Mouse (Mus musculus): ENCODE measurements at regions not wholly inside any gene's neighbourhood (a gene's known extent, or its start where the extent isn't known, plus 50 kb on each side); places are given as distances from the start of the nearest gene placed in this dataset.

DNA sequence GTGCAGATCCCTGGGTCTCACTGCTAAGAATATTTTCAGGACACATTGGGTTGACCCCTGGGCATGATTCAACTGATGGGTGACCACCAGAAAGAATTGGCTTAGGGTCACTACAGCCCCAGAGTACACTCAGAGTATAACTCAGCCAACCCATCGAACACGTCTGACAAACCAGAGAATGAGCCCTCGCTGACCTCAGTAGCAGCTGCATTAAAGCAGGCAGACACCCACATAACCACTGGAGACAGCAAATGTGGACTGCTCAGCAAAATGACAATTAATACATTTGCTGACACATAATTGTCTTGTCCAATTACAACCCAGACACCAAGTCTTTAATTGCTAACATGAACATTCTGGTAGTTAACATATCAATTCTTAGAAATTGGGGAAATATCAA, 175.7 kb downstream of the Cbln4 start:
- Histone ChIP-seq H3K36me3 (ENCODE audit: control insufficient read depth, insufficient read depth, low read length) (no peaks in the 10 kb centered on the region), H3K27ac (ENCODE audit: low read depth, low read length) (no peak overlapping the region), H3K27me3 (ENCODE audit: control insufficient read depth, insufficient read depth, low read length) (no peaks in the 10 kb centered on the region), H3K4me1 (replicated peaks; ENCODE audit: control insufficient read depth, insufficient read depth, low read length) (no peaks in the 10 kb centered on the region), H3K9ac (ENCODE audit: low read depth, low read length) (no peak overlapping the region), H3K4me2 (replicated peaks; ENCODE audit: low read depth, low read length) (no peak overlapping the region), H3K9me3 (ENCODE audit: control insufficient read depth, low read length) (no peaks in the 10 kb centered on the region), H3K4me3 (ENCODE audit: low read depth, low read length) (no peak overlapping the region)
- WGBS, result 88% methylated on average over 3 of the region's 3 CpGs
- ATAC-seq (ENCODE audit: low FRiP score) (no peak), DNase-seq (ENCODE audit: low spot score) (no peak)

DNA sequence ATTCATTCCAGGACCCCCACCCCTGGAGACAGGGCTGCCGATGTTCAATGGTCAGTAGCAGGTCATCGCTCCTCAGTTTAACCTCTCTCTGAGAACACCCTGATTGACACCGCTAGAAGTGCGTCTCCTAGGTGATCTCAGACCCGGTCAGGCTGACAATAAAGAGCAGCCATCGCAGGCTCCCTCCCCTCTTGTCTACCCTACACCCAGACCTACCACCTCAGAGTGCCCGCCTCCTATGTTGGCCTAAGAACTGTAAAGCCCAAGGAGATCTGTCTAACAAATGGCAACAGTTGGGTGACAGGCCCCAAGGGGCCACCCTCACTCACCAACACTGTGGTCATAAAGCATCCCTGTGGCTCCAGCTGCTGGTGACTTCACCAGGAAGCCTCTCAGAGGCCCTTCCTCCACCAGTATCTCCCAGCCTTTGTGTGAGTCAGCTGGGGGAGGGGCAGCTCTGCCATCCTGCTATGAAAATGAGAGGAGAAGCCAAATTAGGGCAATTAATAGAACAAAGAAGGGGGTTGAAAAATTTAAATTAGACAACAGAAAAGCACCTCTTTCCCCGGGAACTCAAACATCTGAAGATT, 178.8 kb downstream of the Cbln4 start:
- H3K27me3 ChIP-seq (ENCODE audit: control insufficient read depth, insufficient read depth, low read length), result no peaks in the 10 kb centered on the region
- no peaks in the 10 kb centered on the region for H3K9me3 ChIP-seq (ENCODE audit: control insufficient read depth, low read length)
- WGBS, result 89% methylated on average over 8 of the region's 8 CpGs
- no peak overlapping the region for H3K4me3 ChIP-seq (ENCODE audit: low read depth, low read length)
- no peaks in the 10 kb centered on the region for H3K4me1 ChIP-seq (replicated peaks; ENCODE audit: control insufficient read depth, insufficient read depth, low read length)
- H3K27ac ChIP-seq (ENCODE audit: low read depth, low read length), result no peak overlapping the region
- DNase-seq (ENCODE audit: low spot score), result no peak
- no peaks in the 10 kb centered on the region for H3K36me3 ChIP-seq (ENCODE audit: control insufficient read depth, insufficient read depth, low read length)
- ATAC-seq (ENCODE audit: low FRiP score), result no peak
- H3K9ac ChIP-seq (ENCODE audit: low read depth, low read length), result no peak overlapping the region
- H3K4me2 ChIP-seq (replicated peaks; ENCODE audit: low read depth, low read length), result no peak overlapping the region

DNA sequence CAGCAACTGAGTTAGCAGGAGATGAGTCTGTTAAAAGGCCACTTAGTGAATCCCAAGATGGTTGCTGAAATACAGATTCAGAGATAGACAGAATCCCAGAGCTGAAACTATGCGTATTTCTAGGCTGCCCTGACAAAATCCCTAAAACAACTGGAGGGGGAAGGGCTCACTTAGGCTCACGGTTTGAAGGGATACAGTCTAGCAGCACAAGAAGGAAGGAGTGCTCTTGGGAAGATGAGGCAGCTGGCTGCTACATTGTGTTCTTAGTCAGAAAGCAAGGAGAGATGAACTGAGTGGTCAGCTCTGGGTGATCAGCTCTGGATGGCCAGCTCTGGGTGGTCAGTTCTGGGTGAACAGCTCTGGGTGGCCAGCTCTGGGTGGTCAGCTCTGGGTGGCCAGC, 180.6 kb downstream of the Cbln4 start:
- ATAC-seq (ENCODE audit: low FRiP score), result no peak
- Histone ChIP-seq H3K36me3 (ENCODE audit: control insufficient read depth, insufficient read depth, low read length) (no peaks in the 10 kb centered on the region), H3K27ac (ENCODE audit: low read depth, low read length) (no peak overlapping the region), H3K9me3 (ENCODE audit: control insufficient read depth, low read length) (no peaks in the 10 kb centered on the region), H3K9ac (ENCODE audit: low read depth, low read length) (no peak overlapping the region), H3K4me2 (replicated peaks; ENCODE audit: low read depth, low read length) (no peak overlapping the region), H3K27me3 (ENCODE audit: control insufficient read depth, insufficient read depth, low read length) (no peaks in the 10 kb centered on the region), H3K4me1 (replicated peaks; ENCODE audit: control insufficient read depth, insufficient read depth, low read length) (no peaks in the 10 kb centered on the region), H3K4me3 (ENCODE audit: low read depth, low read length) (no peak overlapping the region)
- WGBS, result 92% methylated on average over 2 of the region's 2 CpGs
- DNase-seq (ENCODE audit: low spot score), result no peak

DNA sequence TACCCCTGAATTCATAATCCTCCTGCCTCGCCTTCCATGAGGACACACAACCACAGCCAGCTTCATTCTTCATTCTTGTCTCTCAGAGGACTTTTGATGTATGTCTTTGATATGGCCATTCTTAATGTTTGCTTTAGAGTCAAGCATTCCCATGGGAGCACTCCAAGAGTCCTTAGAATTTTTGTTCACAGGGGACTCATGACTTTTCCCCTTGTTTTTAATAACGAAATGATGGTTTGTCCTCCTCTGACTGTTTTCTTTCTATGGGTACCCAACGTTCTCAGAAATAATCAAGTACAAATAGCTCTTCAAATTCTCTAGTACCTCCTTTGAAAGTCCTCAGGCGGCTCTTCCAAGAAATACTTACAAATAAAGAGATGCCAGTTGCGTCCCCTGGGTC, 184.4 kb downstream of the Cbln4 start:
- no peak for ATAC-seq (ENCODE audit: low FRiP score)
- Histone ChIP-seq H3K4me2 (replicated peaks; ENCODE audit: low read depth, low read length) (no peak overlapping the region), H3K9ac (ENCODE audit: low read depth, low read length) (no peak overlapping the region), H3K27ac (ENCODE audit: low read depth, low read length) (no peak overlapping the region), H3K4me3 (ENCODE audit: low read depth, low read length) (no peak overlapping the region), H3K4me1 (replicated peaks; ENCODE audit: control insufficient read depth, insufficient read depth, low read length) (no peaks in the 10 kb centered on the region), H3K9me3 (ENCODE audit: control insufficient read depth, low read length) (no peaks in the 10 kb centered on the region), H3K36me3 (ENCODE audit: control insufficient read depth, insufficient read depth, low read length) (no peaks in the 10 kb centered on the region), H3K27me3 (ENCODE audit: control insufficient read depth, insufficient read depth, low read length) (no peaks in the 10 kb centered on the region)
- no peak for DNase-seq (ENCODE audit: low spot score)
- WGBS, result 77% methylated on average over 5 of the region's 5 CpGs

DNA sequence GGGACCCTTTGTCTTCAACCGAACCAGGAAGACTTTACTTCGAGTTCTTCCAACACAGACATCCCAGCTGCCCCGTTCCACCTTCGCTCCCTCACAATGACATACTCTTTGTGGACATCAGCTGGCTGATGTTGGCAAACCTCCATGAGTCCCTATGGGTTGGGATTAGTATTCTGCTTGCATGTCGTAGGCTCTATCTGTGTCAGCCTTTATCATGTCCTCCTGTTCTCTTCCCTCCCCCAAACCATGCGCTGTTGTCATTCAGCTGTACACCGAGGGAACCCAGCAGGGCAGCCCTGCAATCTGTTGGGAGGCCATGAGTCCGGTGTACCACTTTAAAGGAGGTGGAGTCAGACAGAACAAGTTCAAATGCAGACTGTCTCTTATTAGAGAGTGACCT, 186.8 kb downstream of the Cbln4 start:
- no peaks in the 10 kb centered on the region for H3K9me3 ChIP-seq (ENCODE audit: control insufficient read depth, low read length)
- H3K4me1 ChIP-seq (replicated peaks; ENCODE audit: control insufficient read depth, insufficient read depth, low read length), result no peaks in the 10 kb centered on the region
- DNase-seq (ENCODE audit: low spot score) (no peak), ATAC-seq (ENCODE audit: low FRiP score) (no peak)
- WGBS, result 81% methylated on average over 8 of the region's 8 CpGs
- no peak overlapping the region for H3K4me2 ChIP-seq (replicated peaks; ENCODE audit: low read depth, low read length)
- no peak overlapping the region for H3K27ac ChIP-seq (ENCODE audit: low read depth, low read length)
- H3K9ac ChIP-seq (ENCODE audit: low read depth, low read length), result no peak overlapping the region
- no peak overlapping the region for H3K4me3 ChIP-seq (ENCODE audit: low read depth, low read length)
- no peaks in the 10 kb centered on the region for H3K27me3 ChIP-seq (ENCODE audit: control insufficient read depth, insufficient read depth, low read length)
- no peaks in the 10 kb centered on the region for H3K36me3 ChIP-seq (ENCODE audit: control insufficient read depth, insufficient read depth, low read length)

DNA sequence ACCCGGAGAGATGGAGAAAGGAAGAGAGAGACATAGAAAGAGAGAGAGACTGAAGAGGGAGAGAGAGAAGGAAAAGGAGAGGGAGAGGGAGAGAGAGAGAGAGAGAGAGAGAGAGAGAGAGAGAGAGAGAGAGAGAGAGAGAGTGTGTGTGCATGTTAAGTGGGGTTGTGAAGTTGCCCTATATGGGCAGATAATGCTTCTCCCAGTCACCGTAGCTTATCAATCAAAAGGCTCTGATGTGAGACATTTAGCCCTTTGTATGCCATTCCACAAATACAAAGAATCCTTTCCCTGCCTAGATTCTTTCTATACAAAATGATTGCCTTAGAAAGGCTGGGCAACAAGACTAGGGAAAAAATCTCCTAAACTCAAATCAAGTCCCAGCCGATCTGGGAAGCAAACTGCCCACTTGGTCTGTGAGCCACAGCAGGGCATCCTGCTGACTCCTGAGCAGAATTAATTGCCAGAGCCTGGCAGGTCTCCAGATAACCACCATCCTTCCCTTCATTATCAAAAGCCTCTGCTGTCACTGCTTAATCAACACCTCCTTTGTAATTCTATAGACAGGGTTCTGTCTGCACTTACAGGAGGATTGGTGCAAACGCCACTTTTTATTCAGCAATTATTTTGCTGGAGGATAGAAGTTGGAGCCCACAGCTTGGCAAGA, 196.3 kb downstream of the Cbln4 start:
- Histone ChIP-seq H3K27me3 (ENCODE audit: control insufficient read depth, insufficient read depth, low read length) (no peaks in the 10 kb centered on the region), H3K36me3 (ENCODE audit: control insufficient read depth, insufficient read depth, low read length) (no peaks in the 10 kb centered on the region), H3K4me3 (ENCODE audit: low read depth, low read length) (no peak overlapping the region), H3K4me2 (replicated peaks; ENCODE audit: low read depth, low read length) (no peak overlapping the region), H3K9ac (ENCODE audit: low read depth, low read length) (no peak overlapping the region), H3K4me1 (replicated peaks; ENCODE audit: control insufficient read depth, insufficient read depth, low read length) (no peaks in the 10 kb centered on the region), H3K9me3 (ENCODE audit: control insufficient read depth, low read length) (no peaks in the 10 kb centered on the region), H3K27ac (ENCODE audit: low read depth, low read length) (no peak overlapping the region; the same call in 1 of the 2 replicates)
- ATAC-seq (ENCODE audit: low FRiP score) (0 out of 2 replicates have a peak, but pooled peaks have one; percentile 38), DNase-seq (ENCODE audit: low spot score) (peak; percentile 19)
- WGBS, result 29% methylated on average over 4 of the region's 4 CpGs

DNA sequence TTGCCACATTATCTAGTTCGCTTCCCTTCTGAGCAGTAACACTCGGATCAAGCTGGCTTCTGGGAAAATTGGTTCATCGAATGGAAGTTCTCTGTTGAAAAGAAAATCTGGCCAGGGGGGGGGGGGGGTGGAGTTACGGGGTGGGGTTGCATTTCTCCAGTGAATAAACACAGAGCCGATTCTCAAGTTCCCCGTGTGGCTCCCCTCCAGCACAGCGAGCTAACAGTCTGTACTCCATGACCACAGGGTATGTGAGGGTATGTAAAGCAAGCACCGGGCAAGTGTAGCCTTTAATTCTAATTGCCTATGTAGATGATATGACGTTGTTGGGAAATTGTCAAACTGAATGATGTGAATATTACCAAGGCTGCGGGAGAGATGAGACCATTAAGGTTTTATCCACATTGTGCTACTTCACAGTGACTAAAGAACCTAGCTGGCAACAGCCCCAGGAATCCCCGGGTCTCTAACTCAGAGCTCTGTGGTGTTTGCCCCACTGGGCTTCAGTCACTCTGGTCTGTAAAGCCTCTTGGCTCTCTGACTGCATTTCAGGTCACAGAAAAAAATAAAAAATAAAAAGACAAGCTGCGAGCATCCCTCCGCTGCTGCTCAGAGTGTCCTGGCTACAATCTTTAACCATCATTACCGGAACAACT, 203.1 kb downstream of the Cbln4 start:
- Histone ChIP-seq H3K9me3 (ENCODE audit: control insufficient read depth, low read length) (no peaks in the 10 kb centered on the region), H3K9ac (ENCODE audit: low read depth, low read length) (no peak overlapping the region), H3K27me3 (ENCODE audit: control insufficient read depth, insufficient read depth, low read length) (no peaks in the 10 kb centered on the region), H3K27ac (ENCODE audit: low read depth, low read length) (no peak overlapping the region), H3K4me1 (replicated peaks; ENCODE audit: control insufficient read depth, insufficient read depth, low read length) (no peaks in the 10 kb centered on the region), H3K4me3 (ENCODE audit: low read depth, low read length) (no peak overlapping the region), H3K4me2 (replicated peaks; ENCODE audit: low read depth, low read length) (no peak overlapping the region), H3K36me3 (ENCODE audit: control insufficient read depth, insufficient read depth, low read length) (no peaks in the 10 kb centered on the region)
- 74% methylated on average over 14 of the region's 14 CpGs for WGBS
- DNase-seq (ENCODE audit: low spot score), result no peak
- ATAC-seq (ENCODE audit: low FRiP score), result no peak

DNA sequence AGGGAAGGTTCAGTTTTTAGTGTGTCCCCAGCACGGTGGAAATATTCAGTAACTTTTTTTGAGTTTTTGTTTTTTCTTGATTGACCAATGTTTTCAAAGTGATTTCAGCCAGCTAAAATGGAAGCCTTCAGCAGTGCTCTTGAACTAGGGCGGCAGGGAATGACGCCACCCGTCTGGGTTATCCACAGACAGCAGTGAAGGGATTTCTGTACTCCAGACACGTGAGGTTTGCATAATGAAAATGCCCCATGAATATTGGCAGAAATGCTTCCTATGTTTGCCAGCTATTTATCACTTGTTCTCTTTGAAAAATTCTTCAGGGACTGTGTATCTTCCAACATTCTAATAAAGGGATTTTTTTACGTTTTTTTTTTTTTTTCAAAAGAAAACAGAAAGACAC, 221.1 kb downstream of the Cbln4 start:
- no peaks in the 10 kb centered on the region for H3K36me3 ChIP-seq (ENCODE audit: control insufficient read depth, insufficient read depth, low read length)
- ATAC-seq (ENCODE audit: low FRiP score) (no peak), DNase-seq (ENCODE audit: low spot score) (no peak)
- no peak overlapping the region for H3K4me3 ChIP-seq (ENCODE audit: low read depth, low read length)
- no peaks in the 10 kb centered on the region for H3K9me3 ChIP-seq (ENCODE audit: control insufficient read depth, low read length)
- no peaks in the 10 kb centered on the region for H3K27me3 ChIP-seq (ENCODE audit: control insufficient read depth, insufficient read depth, low read length)
- H3K9ac ChIP-seq (ENCODE audit: low read depth, low read length), result no peak overlapping the region
- H3K27ac ChIP-seq (ENCODE audit: low read depth, low read length), result no peak overlapping the region
- WGBS, result 91% methylated on average over 6 of the region's 6 CpGs
- no peak overlapping the region for H3K4me2 ChIP-seq (replicated peaks; ENCODE audit: low read depth, low read length)
- no peaks in the 10 kb centered on the region for H3K4me1 ChIP-seq (replicated peaks; ENCODE audit: control insufficient read depth, insufficient read depth, low read length)

DNA sequence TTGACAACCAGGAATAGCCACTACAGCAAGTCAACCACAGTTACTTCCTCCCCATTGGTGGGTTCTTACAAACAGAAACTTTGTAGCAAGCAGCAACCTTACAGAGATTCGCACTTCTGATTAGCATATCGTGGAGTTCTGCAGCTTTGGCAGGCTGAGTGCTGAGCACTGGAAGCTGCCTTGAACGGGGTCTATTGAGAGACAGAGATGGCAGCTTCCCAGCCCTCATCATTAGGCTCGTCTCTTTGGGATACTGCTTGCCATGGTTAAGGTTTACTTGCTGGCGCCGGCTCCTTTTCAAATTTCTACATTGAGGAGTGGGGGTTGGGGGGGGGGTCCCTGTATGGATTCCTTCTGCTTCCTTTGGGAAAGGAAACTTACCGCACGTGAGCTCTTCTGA, 224.8 kb downstream of the Cbln4 start:
- no peak overlapping the region for H3K9ac ChIP-seq (ENCODE audit: low read depth, low read length)
- no peaks in the 10 kb centered on the region for H3K9me3 ChIP-seq (ENCODE audit: control insufficient read depth, low read length)
- H3K4me1 ChIP-seq (replicated peaks; ENCODE audit: control insufficient read depth, insufficient read depth, low read length), result no peaks in the 10 kb centered on the region

More for the DNA sequence above, 224.8 kb downstream of the Cbln4 start:
- H3K27me3 ChIP-seq (ENCODE audit: control insufficient read depth, insufficient read depth, low read length), result no peaks in the 10 kb centered on the region
- DNase-seq (ENCODE audit: low spot score), result no peak
- WGBS, result 83% methylated on average over 8 of the region's 8 CpGs
- H3K36me3 ChIP-seq (ENCODE audit: control insufficient read depth, insufficient read depth, low read length), result no peaks in the 10 kb centered on the region
- no peak overlapping the region for H3K4me3 ChIP-seq (ENCODE audit: low read depth, low read length)
- ATAC-seq (ENCODE audit: low FRiP score), result no peak
- H3K4me2 ChIP-seq (replicated peaks; ENCODE audit: low read depth, low read length), result no peak overlapping the region
- no peak overlapping the region for H3K27ac ChIP-seq (ENCODE audit: low read depth, low read length)
